Mouse (Mus musculus): ENCODE measurements around the gene Fgf3. TPM values are rescaled to one million over a fixed set of nuclear protein-coding genes. Genes with fewer than 3 reads are reported as not detected.

Gene Fgf3
- polyA plus RNA-seq, 1 experiment: not detected

DNA sequence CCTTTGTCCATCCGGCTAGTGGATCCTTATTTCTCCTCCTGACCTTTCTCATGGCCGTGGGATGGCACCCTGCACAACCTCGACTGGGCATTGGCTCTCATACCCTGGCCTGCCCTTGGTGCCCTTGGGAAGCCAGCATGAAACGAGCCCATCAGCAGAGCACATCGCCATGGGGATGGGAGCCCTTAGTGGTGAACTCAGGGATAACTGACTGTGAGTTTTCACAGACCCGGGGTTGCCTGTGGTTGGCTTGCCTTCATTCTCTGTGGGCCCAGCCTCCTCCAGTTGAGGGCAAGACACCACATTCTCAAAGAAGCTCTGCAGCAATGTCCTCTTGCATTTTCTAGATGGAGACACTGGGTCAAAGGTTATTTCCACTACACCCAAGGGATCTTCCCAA is 54.4 kb downstream of the Fgf3 start:
- TF ChIP-seq CTCF (IDR thresholded peaks at IDR 0.05; ENCODE audit: borderline replicate concordance, insufficient read depth, low read length) (no peak), POLR2A (IDR thresholded peaks at IDR 0.05; ENCODE audit: low read depth, low read length) (no peak)
- Histone ChIP-seq H3K27ac (ENCODE audit: insufficient read depth, low read length) (no peak overlapping the region), H3K4me1 (ENCODE audit: control insufficient read depth, insufficient read depth, low read length) (no peaks in the 10 kb centered on the region), H3K4me3 (ENCODE audit: insufficient read depth, low read length) (no peak overlapping the region)

Other genes with a start within 250 kb of the Fgf3 start
- 5.2 and 17.5 TPM in 2 replicates for gene Ano1, start 86.1 kb upstream of the Fgf3 start, polyA plus RNA-seq (2011; ENCODE audit: insufficient read length, low read depth, missing spikeins)
- gene Fgf4, start 9.3 kb downstream of the Fgf3 start, polyA plus RNA-seq (2011; ENCODE audit: insufficient read length, low read depth, missing spikeins): not detected in 2 replicates
- not detected in 2 replicates for gene Fgf15, start 58.4 kb downstream of the Fgf3 start, polyA plus RNA-seq (2011; ENCODE audit: insufficient read length, low read depth, missing spikeins)
- 21.2 and 25.5 TPM in 2 replicates for gene LTO1, start 77.0 kb downstream of the Fgf3 start, polyA plus RNA-seq (2011; ENCODE audit: insufficient read length, low read depth, missing spikeins)
- gene Ccnd1, start 101.8 kb downstream of the Fgf3 start, polyA plus RNA-seq (2011; ENCODE audit: insufficient read length, low read depth, missing spikeins): 133 and 222 TPM in 2 replicates

Data from embryonic fibroblast, embryonic 13.5 days (primary cell).